Mouse (Mus musculus) 416B (cell line): ENCODE measurements around the gene Fmnl3.
A peak's percentile ranks its signal among the peaks of the same experiment; 100 is the strongest.

Experiments
- DNase-seq: peaks from one replicate; pipeline ENCODE4 v3.0.0; 2011; ENCODE audit warnings: low read depth

Fmnl3 gene

DNA sequence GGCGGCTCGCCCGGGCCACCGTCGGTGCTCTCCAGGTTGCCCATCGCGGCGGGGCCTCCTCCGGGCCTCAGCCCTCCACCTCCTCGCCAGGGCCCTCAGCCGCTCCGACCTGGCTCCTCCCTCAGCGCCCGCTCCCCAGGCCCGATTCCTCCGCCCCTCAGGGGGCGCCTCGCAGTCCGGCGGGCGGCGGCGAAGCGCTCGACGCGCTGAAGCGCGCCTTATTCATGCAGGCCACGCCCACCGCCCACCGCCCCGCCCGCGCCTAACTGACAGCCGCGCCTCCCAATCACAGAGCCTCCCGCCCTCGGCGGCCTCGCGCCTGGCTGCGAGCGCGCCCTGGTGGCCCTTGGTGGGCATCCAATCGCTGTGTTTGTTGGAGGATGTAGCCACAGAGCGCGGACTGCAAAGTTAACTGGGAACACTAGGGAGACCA is at the start of gene Fmnl3:
Fmnl3 (minus strand) TSS at position 224 of the 433 bp plus-strand sequence.
- peak; percentile 94 for DNase-seq

DNA sequence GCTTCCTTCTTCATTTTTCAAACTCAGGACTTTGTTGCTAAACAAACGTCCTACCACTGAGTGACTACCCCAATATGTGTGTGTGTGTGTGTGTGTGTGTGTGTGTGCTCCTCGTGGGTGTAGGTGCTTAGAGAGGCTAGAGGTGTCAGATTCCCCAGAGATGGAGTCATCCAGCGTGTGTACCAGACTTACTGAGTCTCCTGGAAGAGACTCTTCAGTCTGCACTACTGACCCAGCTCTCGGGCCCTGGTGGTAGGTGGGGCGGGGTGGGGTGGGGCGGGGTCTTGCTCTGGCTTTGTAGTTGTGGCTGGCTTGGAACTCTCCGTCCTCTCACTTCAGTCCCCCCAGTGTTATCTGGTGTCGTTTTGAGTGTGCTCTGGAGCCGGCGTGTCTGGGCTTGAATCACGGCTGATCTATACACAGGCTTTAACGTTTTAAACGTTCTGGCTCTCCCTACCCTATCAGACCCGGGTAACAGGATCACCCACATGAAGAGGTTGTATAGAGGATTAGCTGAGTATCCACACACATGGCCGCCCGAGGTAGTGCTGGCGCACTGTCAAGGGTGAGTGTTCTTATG is 47.5 kb upstream of the Fmnl3 start:
- DNase-seq, result no peak

DNA sequence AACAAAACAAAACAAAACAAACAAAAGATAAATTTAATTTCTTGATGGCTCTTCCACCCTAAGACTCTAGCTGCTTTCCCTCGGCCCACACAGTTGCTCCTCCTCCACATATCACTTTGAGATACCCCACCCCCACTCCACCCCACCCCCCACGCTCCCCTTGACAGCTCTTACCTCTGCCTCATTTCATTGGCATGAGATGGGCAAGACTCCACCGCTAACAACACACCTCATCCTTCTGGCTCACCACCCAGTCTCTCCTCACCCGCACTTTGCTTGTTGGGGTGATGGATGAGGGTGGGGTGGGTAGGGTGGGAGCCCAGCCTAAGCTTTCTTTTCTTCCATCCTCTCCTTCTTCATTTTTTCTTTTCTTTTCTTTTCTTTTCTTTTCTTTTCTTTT is 46.7 kb upstream of the Fmnl3 start:
- DNase-seq, result no peak

DNA sequence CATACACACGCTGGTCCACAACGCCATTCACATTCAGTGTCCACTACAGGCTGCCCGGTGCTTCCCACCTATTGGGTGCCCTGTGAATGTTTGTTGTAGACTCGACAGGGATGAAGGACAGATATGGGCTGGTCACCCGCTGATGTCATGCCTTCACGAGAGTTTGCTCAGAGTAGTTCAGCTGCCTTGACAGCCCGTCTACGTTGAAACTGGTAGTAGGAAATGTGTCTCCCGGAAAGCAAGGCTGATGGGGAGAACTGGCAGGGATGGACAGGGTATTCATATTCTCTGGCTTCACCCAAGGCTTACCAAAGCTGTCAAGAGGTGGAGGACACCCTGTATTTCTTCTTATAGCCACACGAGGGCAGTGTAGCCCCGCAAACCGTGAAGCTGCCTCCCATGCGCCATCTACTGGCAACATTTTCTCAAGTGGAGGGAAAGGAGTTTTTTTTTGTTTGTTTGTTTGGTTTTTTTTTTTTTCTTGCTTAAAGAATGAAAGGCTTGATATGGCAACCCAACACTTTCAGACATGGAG is 46.1 kb upstream of the Fmnl3 start:
- DNase-seq, result peak; percentile 89

DNA sequence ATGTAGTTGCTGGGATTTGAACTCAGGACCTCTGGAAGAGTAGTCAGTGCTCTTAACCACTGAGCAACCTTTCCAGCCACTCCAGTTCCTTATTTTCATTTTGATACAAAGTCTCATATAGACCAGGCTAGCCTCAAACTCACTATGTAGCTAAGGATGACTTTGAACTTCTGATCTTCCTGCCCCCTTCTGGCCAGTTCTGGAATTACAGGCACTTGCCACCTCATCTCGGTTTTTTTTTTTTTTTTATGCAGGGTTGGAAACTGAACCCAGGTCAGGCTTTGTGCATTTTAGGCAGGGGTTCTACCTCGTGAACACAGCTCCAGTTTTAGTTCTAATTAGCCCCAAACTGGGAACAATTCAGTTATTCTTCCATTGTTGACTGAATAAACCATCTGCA is 45.5 kb upstream of the Fmnl3 start:
- peak; percentile 79 for DNase-seq

DNA sequence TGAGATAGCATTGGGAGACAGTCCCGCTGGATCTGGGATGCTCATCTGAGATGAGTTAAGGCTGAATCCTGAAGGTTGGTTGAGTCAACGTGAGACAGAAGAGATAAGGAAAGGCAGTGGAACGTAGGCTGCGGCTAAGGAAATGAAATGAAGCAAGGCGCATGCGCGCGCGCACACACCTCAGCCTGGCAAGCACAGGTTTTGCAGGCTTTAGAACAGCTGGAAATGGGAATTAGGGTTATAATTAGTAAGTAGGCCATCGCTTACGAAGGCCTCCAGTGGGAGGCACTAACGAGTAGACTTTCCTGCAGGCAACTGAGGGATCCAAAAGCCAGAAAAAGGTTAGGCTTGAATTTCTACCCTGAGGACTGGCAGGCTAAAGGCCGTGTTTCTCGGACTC is 41.5 kb upstream of the Fmnl3 start:
- DNase-seq, result no peak

DNA sequence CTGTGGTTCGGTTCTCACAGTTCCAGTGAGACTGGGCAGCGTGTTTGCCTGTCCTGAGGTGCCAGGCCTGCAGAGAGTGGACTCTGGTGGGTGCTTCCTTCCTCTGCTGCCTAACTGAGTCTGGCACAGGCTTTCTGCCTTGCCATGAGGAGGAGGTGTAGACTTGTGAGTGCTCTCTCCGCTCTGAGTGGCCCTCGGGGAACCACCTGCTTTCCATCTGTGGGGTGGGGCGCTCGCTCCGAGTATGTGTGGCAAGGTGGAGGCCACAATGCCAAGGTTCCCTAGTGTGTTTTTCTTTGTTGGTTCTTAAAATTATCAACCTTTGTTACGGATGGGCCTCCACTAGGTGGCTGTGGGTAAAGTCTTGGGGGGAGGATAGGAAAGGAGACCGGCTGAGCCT is 38.6 kb upstream of the Fmnl3 start:
- DNase-seq, result no peak

DNA sequence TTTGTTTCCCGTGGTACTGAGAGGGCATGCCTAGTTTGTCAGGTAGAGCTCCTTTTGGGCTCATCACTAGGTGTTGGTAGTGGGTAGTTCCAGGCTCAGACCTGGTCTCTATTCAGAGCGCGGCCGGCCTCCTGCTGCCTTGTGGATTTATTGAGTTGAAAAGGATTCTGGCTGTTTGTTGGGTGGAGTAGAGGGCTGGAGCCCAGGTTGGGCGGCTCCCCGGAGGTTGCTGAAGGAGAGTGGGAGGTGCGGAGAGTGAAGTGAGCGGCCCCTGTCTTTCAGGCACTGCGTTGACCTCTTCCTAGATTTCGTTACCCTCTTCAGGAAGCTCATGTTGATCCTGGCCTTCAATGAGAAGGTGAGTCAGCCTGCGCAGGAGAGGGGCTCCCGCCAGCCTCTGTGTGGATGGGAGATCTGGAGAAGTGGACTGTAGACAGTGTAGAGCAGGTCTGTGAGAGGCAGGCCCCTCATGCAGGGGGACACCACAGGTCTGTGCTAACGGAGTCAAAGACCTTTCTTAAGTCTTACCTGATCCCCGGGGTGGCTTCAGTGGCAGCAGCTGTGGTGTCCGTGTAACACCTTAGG is 36.8 kb upstream of the Fmnl3 start:
- DNase-seq, result no peak

DNA sequence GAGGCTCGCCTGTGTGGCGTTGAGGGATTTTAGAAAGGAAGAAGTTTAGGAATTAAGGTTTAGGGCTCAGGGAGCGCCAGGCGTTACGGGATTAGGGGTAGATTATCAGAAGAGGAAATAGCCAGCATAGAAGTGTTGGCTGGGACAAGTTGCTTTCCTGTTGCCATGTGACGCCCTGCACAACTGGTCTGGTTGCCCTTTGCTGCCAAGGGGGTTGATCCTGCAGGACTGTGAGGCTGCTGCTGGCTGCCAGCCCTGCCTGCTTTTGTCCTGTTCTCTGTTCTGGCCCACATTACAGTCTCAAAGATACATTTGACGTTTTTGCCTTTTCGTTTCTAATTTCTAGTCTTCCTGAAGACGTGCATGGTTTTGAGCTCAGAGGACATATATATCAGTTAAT is 34.9 kb upstream of the Fmnl3 start:
- DNase-seq, result no peak

DNA sequence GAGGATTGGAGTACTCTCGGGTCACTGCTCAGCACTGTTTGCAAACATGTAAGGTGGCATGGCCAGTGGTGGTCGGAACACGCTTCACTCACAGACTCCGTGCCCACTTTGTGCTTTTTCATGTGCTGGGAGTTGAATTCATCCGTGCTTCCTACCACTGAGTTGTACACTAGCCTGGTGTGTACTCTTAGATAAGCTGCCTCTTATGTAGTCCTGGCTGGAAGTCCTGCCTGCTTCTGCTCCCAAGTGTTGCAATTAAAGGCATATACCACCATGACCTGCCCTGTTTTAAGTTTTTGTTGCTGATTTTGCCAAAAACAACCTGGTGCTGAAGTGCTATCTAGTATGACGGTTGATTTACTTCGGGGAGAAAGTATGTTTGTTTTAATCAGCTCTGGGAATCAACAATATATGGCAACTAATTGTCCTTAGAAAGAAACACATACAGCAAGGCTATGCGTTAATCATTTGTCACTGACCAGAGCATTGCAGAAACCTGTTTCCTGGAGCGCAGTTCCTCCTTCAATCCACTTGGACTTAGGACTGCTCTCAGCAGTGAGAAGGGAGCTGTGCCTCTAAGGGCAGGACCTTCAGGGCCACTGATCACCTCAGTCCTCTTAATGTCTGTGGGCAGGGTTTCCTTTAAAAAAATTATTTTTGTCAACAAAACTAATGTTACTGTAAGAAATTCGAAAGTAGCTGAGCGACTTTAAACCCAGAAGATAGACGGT is 33.0 kb upstream of the Fmnl3 start:
- DNase-seq, result no peak

DNA sequence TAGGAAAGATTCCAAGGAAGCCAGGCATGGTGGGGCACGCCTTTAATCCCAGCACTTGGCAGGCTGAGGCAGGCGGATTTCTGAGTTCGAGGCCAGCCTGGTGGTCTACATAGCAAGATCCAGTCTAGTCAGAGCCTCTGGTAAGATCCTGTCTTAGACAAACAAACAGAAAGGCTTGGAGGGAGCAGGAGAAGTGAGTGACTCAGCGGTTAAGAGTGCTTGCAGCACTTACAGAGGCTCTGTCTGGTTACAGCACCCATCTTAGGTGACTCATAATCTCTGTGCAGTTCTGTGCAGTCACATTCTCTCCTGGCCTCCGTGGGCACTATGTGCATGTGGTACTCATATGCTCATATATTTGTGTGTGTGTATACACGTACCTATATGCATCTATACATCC is 30.3 kb upstream of the Fmnl3 start:
- DNase-seq, result peak; percentile 92

DNA sequence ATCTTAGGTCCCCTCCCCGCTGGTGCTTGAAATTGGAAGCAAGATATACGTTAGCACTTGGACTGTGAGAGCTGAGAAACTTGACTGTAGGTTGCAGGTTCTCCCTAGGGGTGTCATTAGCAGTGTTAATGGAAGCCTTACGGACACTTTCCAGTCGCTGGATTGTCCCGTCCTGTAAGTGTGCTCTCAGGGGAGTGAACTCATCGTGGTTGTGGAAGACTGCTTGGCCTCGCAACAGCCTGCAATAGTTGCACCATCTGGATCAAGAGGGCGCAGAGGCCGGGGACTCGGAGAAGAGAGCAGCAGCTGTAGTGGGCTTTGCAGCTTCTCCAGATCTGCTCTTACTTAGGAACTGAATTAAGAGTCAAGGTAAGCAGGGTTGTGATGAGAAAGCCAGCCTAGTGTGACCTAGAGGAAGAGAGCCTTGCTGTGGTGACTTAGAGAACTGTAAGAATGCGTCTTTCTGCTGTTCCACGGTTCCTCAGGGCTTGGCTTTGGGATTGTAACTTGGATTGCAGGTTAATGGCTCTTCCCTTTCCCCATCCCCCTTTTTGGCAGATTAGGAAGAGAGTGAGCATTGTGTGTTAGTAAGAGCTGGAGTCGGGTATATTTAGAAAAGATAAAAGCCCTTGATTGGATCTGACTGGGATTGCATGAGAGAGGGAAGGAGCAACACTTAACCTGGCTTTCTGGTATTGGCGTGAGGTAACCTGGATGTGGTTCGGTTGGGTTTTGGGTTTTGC is 29.4 kb upstream of the Fmnl3 start:
- DNase-seq, result peak; percentile 57

DNA sequence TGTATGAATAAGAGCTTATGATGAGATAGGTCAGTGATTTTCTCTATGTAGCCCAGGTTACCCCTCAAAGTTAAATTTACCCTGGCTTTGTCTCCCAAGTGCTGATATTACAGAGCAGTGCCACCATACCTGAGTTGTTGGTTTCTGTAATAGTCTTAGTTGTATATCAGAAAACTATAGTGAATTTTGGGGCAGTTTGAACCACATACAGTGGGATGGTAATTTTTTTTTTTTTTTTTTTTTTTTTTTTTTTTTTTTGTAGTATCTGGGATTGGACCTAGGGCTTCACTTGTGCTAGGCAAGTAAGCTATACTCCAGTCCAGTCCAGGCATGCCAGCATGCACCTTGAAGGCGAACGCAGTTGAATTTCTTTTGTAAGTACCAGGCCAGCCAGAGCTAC is 27.3 kb upstream of the Fmnl3 start:
- no peak for DNase-seq

DNA sequence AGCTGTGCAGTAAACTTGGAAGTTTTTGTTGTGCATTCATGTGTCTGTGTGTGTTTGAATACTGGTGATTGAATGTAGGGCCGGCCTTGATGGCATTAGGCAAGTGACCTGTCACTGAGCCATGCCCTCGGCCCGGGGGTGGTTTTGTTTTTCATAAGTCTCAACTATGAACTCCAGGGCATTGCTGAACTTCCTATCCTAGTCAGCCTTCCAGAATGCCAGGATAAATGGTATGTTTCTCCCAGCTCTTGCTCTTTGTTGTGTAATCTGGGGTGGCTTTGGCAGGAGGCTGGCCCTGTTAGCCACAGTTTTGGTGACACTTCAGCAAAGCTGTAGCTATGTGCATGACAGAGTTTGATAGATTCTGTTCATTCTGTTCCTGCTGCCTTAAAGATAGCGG is 26.6 kb upstream of the Fmnl3 start:
- DNase-seq, result no peak

DNA sequence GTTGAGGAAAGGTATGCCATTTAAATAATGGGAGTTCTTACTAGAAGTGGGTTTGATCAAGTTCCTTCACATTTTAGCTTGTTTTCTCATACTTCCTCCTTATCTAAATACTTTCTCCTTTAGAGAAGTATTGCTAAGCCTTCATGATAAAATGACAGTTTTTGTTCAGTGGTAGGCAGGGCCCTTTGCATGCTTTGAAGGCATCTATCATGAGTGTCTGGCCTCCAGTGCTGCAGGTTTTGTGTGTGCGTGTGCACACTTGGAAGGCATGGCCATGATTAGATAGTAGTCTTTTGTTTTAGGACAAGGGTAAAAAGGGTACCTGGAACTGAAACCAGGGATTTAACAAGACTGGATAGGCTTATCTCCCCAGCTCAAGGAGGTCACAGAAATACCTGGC is 26.2 kb upstream of the Fmnl3 start:
- no peak for DNase-seq

DNA sequence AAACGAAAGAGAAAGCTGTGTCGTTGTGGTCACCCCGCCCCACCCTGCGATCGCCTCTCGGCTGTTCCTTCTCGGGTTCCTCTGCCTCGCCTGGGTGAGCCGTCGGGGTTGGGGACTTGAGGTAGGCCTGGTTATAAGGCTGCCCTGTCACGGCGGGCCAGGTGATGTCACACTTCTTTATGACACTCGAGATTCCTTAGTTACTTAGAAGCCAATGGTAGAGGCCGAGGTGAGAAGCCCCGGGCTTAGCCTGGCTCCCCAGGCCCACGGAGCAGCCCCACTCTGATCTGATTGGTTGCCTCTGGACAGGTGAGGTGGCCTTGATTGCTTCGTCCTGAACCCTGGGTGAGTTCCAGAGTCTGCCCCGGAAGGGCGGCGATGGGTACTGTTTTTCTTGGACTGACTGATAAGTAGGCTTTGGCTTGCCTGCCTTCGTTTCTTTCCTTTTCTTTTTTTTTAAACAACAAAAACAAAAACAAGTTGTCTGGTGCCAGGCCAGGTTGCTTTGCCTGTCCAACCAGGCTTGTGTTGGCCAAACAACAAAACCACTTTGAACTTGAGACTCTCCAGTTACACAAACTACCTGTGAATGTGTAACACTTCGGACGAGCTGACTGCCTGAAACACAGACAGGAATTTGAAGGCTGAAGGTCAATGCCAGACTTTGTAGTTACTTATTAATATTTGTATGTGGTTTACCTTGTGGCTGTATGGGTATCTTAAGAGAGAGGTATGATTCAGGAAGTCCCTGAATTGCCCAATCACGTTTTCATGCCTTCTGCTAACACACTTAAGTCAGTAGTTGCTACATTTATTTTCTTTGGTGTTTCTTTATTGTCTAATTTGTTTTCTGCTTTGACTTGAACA is 23.3 kb upstream of the Fmnl3 start:
- peak; percentile 68 for DNase-seq

DNA sequence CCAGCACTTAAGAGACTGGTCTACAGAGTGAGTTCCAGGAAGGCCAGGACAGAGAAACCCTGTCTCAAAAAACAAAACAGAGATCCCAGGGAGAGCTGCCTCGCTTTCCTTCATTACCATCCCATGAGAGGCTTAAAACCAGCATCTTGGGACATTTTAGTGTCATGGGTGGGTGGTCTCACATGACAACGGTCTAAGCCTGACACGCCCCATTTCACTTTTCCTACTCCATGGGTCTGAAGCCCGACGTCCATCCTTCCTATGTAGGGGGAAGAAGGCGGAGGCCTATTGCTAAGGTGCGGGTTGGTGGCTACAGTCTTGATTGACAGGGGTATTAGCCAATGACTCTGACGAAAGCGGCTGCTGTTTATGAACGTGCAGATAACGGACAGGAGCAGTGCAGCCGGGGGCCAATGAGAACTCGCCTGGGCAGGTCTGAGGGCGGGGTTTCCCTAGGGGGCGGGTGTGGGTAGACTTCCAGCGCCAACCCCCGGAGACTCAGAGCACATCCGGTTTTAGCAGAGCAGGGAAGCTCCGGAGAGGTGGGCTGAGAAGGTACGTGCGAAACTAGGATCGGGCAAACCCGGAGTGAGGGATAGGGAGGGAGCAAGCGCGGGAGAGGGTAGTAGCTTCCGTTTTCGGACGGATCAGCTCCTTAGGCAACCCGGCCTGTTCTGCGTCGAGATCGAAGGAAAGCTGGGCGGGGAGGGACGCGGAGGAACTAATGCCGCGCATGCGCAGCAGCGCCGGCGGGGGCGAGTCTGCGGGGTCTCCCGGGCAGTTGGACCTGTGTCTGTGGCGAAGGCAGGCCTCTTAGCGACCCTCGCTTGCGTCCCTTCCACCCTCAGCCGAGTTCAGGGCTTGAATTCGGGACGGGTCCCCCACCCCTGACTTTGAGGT is 22.5 kb upstream of the Fmnl3 start, which contains the start of gene Tmbim6:
Tmbim6 (plus strand) TSS at position 397 of the 900 bp plus-strand sequence.
- peak; percentile 100 for DNase-seq

DNA sequence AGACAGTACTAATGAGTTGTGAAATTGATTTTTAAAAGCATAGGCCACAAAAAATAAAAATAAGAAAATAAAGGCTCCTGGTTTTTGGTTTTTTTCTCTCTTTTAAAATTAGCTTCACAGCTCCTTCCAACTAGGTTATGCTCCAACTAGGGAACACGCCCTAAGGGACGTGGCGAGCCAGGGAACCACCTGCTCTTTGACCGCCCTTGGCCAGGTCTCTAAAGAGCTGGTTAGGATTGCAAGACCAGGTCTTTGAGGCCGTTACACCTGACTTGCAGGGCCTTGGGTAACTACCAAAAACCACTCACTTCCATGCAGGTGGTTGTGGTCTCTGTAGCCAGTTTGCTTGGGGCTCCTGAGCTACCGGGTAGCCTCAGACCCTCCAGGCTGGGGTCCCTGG is 21.7 kb upstream of the Fmnl3 start:
- no peak for DNase-seq

DNA sequence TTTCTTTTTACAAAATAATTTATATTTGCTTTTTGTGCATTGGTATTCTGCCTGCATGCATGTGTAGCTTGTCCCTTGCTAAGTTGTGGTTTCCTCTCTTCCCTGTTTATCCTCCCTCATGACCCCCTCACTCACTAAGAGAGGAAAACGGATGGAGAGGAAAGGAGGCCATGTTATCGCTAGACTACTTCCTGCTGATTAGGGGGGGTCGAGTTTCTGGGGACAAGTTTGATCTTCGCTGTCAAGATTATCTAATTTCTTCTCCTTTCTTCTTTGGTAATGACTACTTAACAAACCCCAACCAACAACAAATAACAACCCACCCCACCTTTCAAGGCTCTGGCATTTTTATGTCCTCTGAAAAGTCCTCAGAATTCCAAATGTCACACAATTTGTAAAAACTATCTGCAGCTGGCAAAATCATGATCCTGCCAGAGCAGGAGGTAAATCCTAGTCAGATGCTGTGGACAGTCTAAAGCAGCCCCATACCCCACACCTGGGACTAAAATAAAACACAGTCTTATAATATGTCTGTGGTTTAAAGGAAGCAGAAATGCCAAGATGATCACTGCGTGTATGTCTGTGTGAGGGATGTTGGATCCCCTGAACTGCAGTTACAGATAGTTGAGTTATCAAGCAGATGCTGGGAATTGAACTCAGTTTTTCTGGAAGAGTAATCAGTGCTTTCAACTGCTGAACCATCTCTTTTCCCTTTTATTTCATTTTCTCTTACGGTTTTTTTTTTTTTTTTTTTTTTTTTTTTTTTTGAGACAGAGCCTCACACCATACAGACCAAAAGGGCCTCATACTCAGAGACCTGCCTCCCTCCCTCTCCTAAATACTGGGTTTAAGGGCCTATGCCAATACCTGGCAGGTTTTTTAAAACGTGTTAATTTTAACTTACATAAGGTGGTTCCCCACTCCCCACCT is 20.5 kb upstream of the Fmnl3 start:
- DNase-seq, result no peak
